Mouse (Mus musculus): ENCODE results near the gene Armc8.

- TF ChIP-seq CTCF (IDR thresholded peaks at IDR 0.05; ENCODE audit: insufficient read depth, low read depth, low read length) (no peak), POLR2A (IDR thresholded peaks at IDR 0.05; ENCODE audit: insufficient read depth, low read depth, low read length) (no peak)
Observed at GRCm38 (mm10) chr9:99446259-99446658, 122.4 kb downstream of the Armc8 start.
